Mouse (Mus musculus) brain, embryonic 14.5 days (tissue): ENCODE data around the gene Pkd1l1.

Experiments
- CTCF ChIP-seq: fragments of 200-500 bp; IDR thresholded peaks from 2 replicates; pipeline ENCODE4 v1.5.1; 2012; ENCODE audit warnings: inconsistent platforms, mild to moderate bottlenecking, moderate library complexity, borderline replicate concordance; ENCODE audit not compliant: insufficient read depth, insufficient read length; ENCODE audit errors: extremely low read depth
- POLR2A ChIP-seq: fragments of 200-500 bp; IDR thresholded peaks from 2 replicates; pipeline ENCODE4 v1.6.1; 2012; ENCODE audit warnings: mild to moderate bottlenecking, inconsistent platforms, borderline replicate concordance; ENCODE audit not compliant: poor library complexity, insufficient read depth, insufficient read length, severe bottlenecking; ENCODE audit errors: extremely low read depth

- TF ChIP-seq CTCF (peak; percentile 64), POLR2A (no peak)
Measured at GRCm38 (mm10) chr11:8957023-8957422, 16.0 kb downstream of the Pkd1l1 start.
